Mouse (Mus musculus) thymus, adult 2 months (tissue): ENCODE results near the gene Adprm.

Experiments used
- CTCF ChIP-seq: fragments of 200-500 bp; IDR thresholded peaks from 2 replicates; pipeline ENCODE4 v1.5.1; 2012; ENCODE audit warnings: mild to moderate bottlenecking, control low read depth, low read length, moderate library complexity, borderline replicate concordance; ENCODE audit not compliant: control insufficient read depth, poor library complexity, insufficient read depth; ENCODE audit errors: extremely low read depth
- POLR2A ChIP-seq: fragments of 200-500 bp; IDR thresholded peaks from 2 replicates; pipeline ENCODE4 v1.6.1; 2012; ENCODE audit warnings: mild to moderate bottlenecking, low read length, control low read depth, moderate library complexity; ENCODE audit not compliant: control insufficient read depth, poor library complexity, insufficient read depth; ENCODE audit errors: extremely low read depth

GRCm38 (mm10) chr11:67094470-67094869 is 42.1 kb upstream of the Adprm start:
- TF ChIP-seq POLR2A (no peak), CTCF (no peak)
